Mouse (Mus musculus) heart, adult 2 months (tissue): ENCODE data around the gene Zdhhc16. TPM values are rescaled to one million over a fixed set of nuclear protein-coding genes. Genes with fewer than 3 reads are reported as not detected.
A peak's percentile ranks its signal among the peaks of the same experiment; 100 is the strongest.

Experiments used
- DNase-seq, 2 experiments: peaks; one replicate each; pipeline ENCODE4 v3.0.0; 2021
- H3K27ac ChIP-seq: fragments of 200-600 bp; 2 replicates; pipeline ENCODE4 v1.8.1; 2022
- H3K27me3 ChIP-seq: fragments of 200-500 bp; 2 replicates; pipeline ENCODE4 v1.6.1; 2012; ENCODE audit warnings: mild to moderate bottlenecking, low read length, inconsistent platforms, mixed read lengths; ENCODE audit not compliant: control insufficient read depth, insufficient read depth
- H3K36me3 ChIP-seq: fragments of 200-500 bp; 2 replicates; pipeline ENCODE4 v1.6.1; 2012; ENCODE audit warnings: low read length, inconsistent platforms; ENCODE audit not compliant: control insufficient read depth, insufficient read depth
- H3K4me1 ChIP-seq: fragments of 200-500 bp; 2 replicates; pipeline ENCODE4 v1.6.1; 2011; ENCODE audit warnings: low read length; ENCODE audit not compliant: control insufficient read depth, insufficient read depth
- H3K4me3 ChIP-seq: fragments of 200-600 bp; 2 replicates; pipeline ENCODE4 v1.8.1; 2022
- H3K79me2 ChIP-seq: fragments of 200-500 bp; replicated peaks from 2 replicates; pipeline ENCODE4 v1.6.1; 2012; ENCODE audit warnings: mild to moderate bottlenecking, inconsistent platforms, low read length, moderate library complexity, mixed read lengths; ENCODE audit not compliant: control insufficient read depth, insufficient read depth
- H3K9ac ChIP-seq: fragments of 200-500 bp; 2 replicates; pipeline ENCODE4 v1.6.1; 2012; ENCODE audit warnings: low read depth, mild to moderate bottlenecking, control low read depth, inconsistent platforms, low read length, mixed read lengths
- CTCF ChIP-seq: fragments of 200-600 bp; IDR thresholded peaks from 2 replicates; pipeline ENCODE4 v1.8.1; 2022; ENCODE audit warnings: antibody characterized with exemption, mild to moderate bottlenecking, moderate library complexity
- EP300 ChIP-seq: fragments of 200-500 bp; IDR thresholded peaks from 2 replicates; pipeline ENCODE4 v1.6.1; 2011; ENCODE audit warnings: low read depth, low read length, control low read depth; ENCODE audit not compliant: insufficient read depth
- POLR2A ChIP-seq: fragments of 200-500 bp; IDR thresholded peaks from 2 replicates; pipeline ENCODE4 v1.6.1; 2011; ENCODE audit warnings: mild to moderate bottlenecking, low read depth, low read length, control low read depth; ENCODE audit not compliant: insufficient read depth
- WGBS: fragments of 180-500 bp; shearing (Covaris S2); methylation state at CpG from one replicate; pipeline ENCODE4 v1.1.7; 2018; 5-methylcytosine and 5-hydroxymethylcytosine counted together
- intact Hi-C: fragments of 180-260 bp; cut with DNase I; formaldehyde crosslinking; loops from one replicate; pipeline ENCODE4 v1.15.1; 2025
- polyA plus RNA-seq: library from polyadenylated mRNA; depleted of rRNA; stranded (reverse); fragments of >200 nt; gene quantifications from 2 replicates; pipeline ENCODE4 v1.2.3, GENCODE M21; 2012
- total RNA-seq, 2 experiments: library from RNA; stranded (reverse); gene quantifications; 2 replicates each; pipeline ENCODE4 v1.2.3; 2021

Zdhhc16 gene
- total and polyA plus RNA-seq, 3 experiments, result 12.3 to 40.3 (median 14.6) TPM

DNA sequence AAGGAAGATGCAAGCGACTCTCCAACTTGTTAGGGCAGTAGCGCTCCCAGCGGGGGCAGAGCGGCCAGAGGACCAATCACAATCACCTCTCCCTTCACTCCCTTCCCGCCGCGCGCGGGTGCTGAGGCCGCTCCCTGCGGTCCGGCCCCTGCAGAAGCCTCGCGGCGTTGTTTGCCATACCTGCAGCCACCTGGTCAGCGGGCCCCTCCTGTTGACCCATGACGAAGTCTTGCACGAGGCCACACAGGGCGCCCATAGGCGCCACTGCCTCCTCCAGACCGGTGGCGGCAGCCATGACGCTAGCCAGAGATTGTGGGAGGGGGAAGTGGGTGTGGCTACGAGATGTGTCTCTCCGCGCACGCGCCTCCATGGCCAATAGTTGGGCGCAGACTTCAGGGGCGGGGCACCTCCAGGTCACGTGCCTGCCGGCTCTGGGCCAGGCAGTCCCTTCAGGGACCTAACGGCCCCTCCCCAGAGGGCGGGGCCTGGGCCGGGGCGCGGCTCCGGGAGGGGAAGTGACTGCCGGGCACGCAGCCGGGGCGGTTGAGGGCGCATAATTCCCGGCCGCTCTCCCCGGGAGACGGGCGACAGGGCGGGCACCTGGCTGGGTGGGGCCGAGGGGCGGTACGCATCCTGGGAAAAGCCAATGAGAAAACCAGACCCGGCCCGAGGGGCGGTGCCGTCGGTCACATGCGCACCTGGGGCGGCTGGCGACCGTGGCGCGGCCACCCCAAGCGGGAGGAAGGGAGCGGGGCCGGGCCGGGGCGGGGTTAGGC is 47.7 kb downstream of the Zdhhc16 start, which contains the start of gene Mms19:
Mms19 (minus strand) TSS at position 339 of the 776 bp plus-strand sequence.
- under 1% methylated on average over 65 of the region's 68 CpGs for whole genome bisulfite sequencing
- intact Hi-C loops, result loop anchor here (1.0 to 5.0 kb wide), 4 partner anchors 45 to 186 kb away; partner anchors contain the start of genes Marveld1 and Morn4
- H3K27ac ChIP-seq, result peak within 1 kb of the TSS; percentile 88
- peaks cover 2% of the 10 kb centered on the region for H3K4me1 ChIP-seq
- TF ChIP-seq EP300 (0 out of 2 replicates have a peak, but pooled peaks have one; percentile 21), CTCF (peak; percentile 52), POLR2A (peak; percentile 90)
- DNase-seq, result peak; percentile 99 to 100
- H3K27me3 ChIP-seq, result no peaks in the 10 kb centered on the region
- H3K9ac ChIP-seq, result peak within 1 kb of the TSS; percentile 94
- peaks cover 8% of the 10 kb centered on the region for H3K79me2 ChIP-seq
- peak within 1 kb of the TSS; percentile 77 for H3K4me3 ChIP-seq
- H3K36me3 ChIP-seq, result no peaks in the 10 kb centered on the region

DNA sequence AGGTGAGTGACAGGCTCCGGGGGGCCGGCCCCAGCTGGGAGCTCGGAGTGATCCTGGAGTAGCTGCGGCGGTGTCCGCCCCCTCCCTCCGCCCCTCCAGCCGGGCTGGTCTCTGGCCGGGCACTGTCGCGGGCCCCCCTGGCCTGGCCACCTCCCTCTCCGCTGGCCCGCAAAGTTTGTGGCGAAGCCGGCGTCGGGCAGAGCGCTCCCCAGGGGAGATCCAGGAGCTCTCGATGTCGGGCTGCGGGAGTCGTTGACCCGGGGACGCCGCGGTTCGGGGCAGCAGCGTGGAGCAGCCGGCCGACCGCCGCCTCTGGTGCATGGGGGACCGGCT is 48.3 kb downstream of the Zdhhc16 start, which contains the start of gene Ubtd1:
Ubtd1 (plus strand) TSS at position 169 of the 333 bp plus-strand sequence.
- Histone ChIP-seq H3K27ac (peak within 1 kb of the TSS; percentile 88), H3K4me3 (peak within 1 kb of the TSS; percentile 77), H3K4me1 (peaks cover 2% of the 10 kb centered on the region), H3K27me3 (no peaks in the 10 kb centered on the region), H3K36me3 (no peaks in the 10 kb centered on the region), H3K79me2 (peaks cover 7% of the 10 kb centered on the region), H3K9ac (peak within 1 kb of the TSS; percentile 94)
- WGBS, result under 1% methylated on average over 29 of the region's 33 CpGs
- no peak for TF ChIP-seq POLR2A
- no peak for TF ChIP-seq CTCF
- TF ChIP-seq EP300, result no peak
- intact Hi-C loops, result loop anchor here (1.0 to 5.0 kb wide), 4 partner anchors 45 to 186 kb away; partner anchors contain the start of genes Marveld1 and Morn4
- DNase-seq, result no peak

DNA sequence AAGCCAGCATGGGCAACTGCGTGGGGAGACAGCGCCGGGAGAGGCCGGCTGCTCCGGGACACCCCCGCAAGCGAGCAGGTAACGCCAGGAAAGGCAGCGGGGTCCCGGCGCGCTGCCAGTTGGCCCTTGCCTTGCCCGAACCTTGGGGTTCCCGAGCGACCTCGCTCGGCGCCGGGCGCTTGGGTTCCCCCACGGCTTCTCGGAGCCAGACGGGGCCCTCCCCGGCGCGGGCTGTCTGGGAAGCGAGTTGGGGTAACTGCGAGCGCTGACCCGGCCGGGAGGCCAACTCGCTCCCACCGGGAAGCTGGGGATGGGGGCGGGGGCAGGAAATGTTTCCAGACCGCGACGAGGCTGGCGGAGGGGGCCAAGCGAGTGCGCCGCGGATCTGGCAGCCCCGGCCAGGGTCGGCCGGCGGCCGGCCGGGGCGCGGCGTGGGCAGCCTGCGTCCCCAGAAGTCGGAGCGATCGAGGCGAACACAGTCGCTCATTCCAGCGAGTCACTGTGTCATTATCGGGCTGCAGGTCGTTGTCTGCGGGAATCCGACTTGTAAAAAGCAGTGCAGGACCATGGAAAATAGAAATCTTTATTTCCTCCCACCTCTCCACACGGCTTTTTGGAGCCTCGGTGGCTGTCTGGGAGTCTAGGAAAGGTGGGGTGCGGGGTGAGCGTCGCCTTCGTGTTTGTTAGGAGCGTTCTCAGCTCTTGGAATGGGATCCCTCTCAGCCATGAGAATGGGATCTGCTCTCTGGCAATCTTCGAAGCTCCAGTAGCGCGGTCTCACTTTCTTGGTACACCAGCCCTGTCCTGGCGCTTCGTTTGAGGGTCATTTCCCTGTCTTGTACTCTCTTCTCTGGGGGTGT is 48.9 kb downstream of the Zdhhc16 start:
- intact Hi-C loops, result loop anchor here (1.0 to 5.0 kb wide), 5 partner anchors 15 to 185 kb away; partner anchors contain the start of genes Marveld1 and Morn4
- Histone ChIP-seq H3K4me3 (peak overlapping the region; percentile 77), H3K9ac (peak overlapping the region; percentile 94), H3K27ac (peak overlapping the region; percentile 88), H3K79me2 (peaks cover 6% of the 10 kb centered on the region), H3K27me3 (no peaks in the 10 kb centered on the region), H3K4me1 (peaks cover 2% of the 10 kb centered on the region), H3K36me3 (no peaks in the 10 kb centered on the region)
- under 1% methylated on average over 74 of the region's 74 CpGs for WGBS
- DNase-seq, result peak in 1 of 2 experiments; percentile 79
- no peak for TF ChIP-seq CTCF
- no peak for TF ChIP-seq POLR2A
- no peak for TF ChIP-seq EP300

DNA sequence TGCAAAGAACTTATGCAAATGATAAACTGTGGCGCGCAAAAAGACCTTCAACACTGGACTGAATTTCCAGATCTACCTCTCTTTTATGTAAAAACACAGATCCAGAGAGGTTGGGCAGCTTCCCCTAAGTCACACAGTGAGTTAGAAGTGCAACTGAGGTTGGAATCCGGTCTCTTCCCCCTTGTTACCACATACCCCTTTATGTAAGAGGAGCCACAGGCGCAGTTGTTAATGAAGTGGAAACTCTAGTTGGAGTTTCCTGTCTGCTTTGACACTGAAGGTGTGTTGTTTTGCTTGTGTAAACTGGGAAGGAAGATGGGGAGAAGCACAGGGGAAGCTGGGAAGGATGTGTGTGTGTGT is 49.5 kb downstream of the Zdhhc16 start:
- Histone ChIP-seq H3K79me2 (peaks cover 4% of the 10 kb centered on the region; the same call in 1 of the 2 replicates), H3K36me3 (no peaks in the 10 kb centered on the region), H3K4me1 (peaks cover 2% of the 10 kb centered on the region), H3K4me3 (peak overlapping the region; percentile 77), H3K9ac (peak overlapping the region; percentile 94), H3K27me3 (no peaks in the 10 kb centered on the region), H3K27ac (peak overlapping the region; percentile 88)
- DNase-seq, result peak in 1 of 2 experiments; percentile 25
- no peak for TF ChIP-seq CTCF
- TF ChIP-seq EP300, result no peak
- TF ChIP-seq POLR2A, result no peak
- intact Hi-C loops, result loop anchor here (2.0 to 5.0 kb wide), 4 partner anchors 14 to 185 kb away; partner anchors contain the start of genes Marveld1 and Morn4
- WGBS, result 8% methylated on average over 4 of the region's 4 CpGs

DNA sequence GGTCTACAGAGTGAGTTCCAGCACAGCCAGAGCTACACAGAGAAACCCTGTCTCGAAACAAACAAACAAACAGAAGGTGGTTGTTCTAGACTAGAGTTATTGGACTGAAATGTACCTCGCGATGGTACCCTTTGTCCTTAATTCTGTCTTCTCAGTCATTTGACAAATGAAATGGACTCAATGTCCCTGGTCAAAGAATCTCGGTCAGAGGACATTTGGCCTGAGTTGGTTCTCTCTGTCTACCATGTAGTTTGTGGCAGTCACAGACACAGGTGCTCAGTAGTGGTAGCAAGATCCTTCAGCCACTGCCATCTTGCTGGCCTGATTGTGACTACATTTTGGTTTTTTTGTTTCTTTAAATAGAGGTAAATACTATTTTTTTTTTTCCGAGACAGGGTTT is 52.7 kb downstream of the Zdhhc16 start:
- intact Hi-C loops, result no loop called here
- Histone ChIP-seq H3K27me3 (no peaks in the 10 kb centered on the region), H3K4me3 (no peak overlapping the region), H3K36me3 (no peaks in the 10 kb centered on the region), H3K79me2 (peaks cover 4% of the 10 kb centered on the region; the same call in 1 of the 2 replicates), H3K9ac (no peak overlapping the region), H3K27ac (no peak overlapping the region), H3K4me1 (peaks cover 3% of the 10 kb centered on the region)
- no peak for DNase-seq
- WGBS, result 97% methylated on average over 5 of the region's 5 CpGs
- TF ChIP-seq POLR2A (no peak), CTCF (no peak), EP300 (no peak)
